Mouse (Mus musculus) E14TG2a.4 (cell line): ENCODE data around the gene Ppp1r15a.

ENCODE experiments used
- CTCF ChIP-seq: conservative IDR thresholded peaks from 2 replicates; pipeline ENCODE4 v1.5.1; 2014; ENCODE audit warnings: low read length
- NANOG ChIP-seq: IDR thresholded peaks from 2 replicates; pipeline ENCODE4 v1.6.1; 2014; ENCODE audit warnings: borderline replicate concordance, low read length, mixed read lengths
- POU5F1 ChIP-seq: IDR thresholded peaks from 2 replicates; pipeline ENCODE4 v1.6.1; 2014; ENCODE audit warnings: low read length, borderline replicate concordance

GRCm38 (mm10) chr7:45554744-45555143 lies 28.7 kb upstream of the Ppp1r15a start, which contains the start of gene Hsd17b14:
- TF ChIP-seq CTCF (no peak), POU5F1 (no peak), NANOG (no peak)
